Mouse (Mus musculus) spleen, postnatal 10 days (tissue): ENCODE measurements around the gene Gprc5c.

ENCODE experiments used
- DNase-seq, 2 experiments: peaks; one replicate each; pipeline ENCODE4 v3.0.0; 2021 to 2022; ENCODE audit warnings: low spot score in 2 of 2

The Gprc5c gene

GRCm38 (mm10) chr11:114867361-114868235, 16.6 kb downstream of the Gprc5c start:
- DNase-seq = no peak

- DNase-seq = no peak
These were observed 17.3 kb downstream of the Gprc5c start for GRCm38 (mm10) chr11:114868280-114868679.

GRCm38 (mm10) chr11:114869787-114870186, 18.8 kb downstream of the Gprc5c start:
- no peak for DNase-seq

GRCm38 (mm10) chr11:114871540-114871939, 20.6 kb downstream of the Gprc5c start:
- DNase-seq = no peak

GRCm38 (mm10) chr11:114873022-114873817, 22.3 kb downstream of the Gprc5c start:
- DNase-seq = peak in 1 of 2 experiments; percentile 50

GRCm38 (mm10) chr11:114874226-114875145, 23.5 kb downstream of the Gprc5c start:
- DNase-seq = no peak

GRCm38 (mm10) chr11:114875301-114875801, 24.4 kb downstream of the Gprc5c start:
- DNase-seq = peak in 1 of 2 experiments; percentile 30

- peak in 1 of 2 experiments; percentile 33 for DNase-seq
These were observed 25.2 kb downstream of the Gprc5c start for GRCm38 (mm10) chr11:114876176-114876575.

GRCm38 (mm10) chr11:114876621-114877020, 25.7 kb downstream of the Gprc5c start:
- no peak for DNase-seq

GRCm38 (mm10) chr11:114877145-114877544, 26.2 kb downstream of the Gprc5c start:
- DNase-seq = peak in 1 of 2 experiments; percentile 55

GRCm38 (mm10) chr11:114879666-114880065, 28.7 kb downstream of the Gprc5c start:
- peak in 1 of 2 experiments; percentile 44 for DNase-seq

- DNase-seq = peak in 1 of 2 experiments; percentile 20
These were observed 29.2 kb downstream of the Gprc5c start for GRCm38 (mm10) chr11:114880185-114880584.

- peak; percentile 49 to 70 for DNase-seq
These were observed 29.6 kb downstream of the Gprc5c start for GRCm38 (mm10) chr11:114880589-114880988.

- DNase-seq = peak in 1 of 2 experiments; percentile 16
These were observed 32.4 kb downstream of the Gprc5c start for GRCm38 (mm10) chr11:114883251-114883789.

GRCm38 (mm10) chr11:114884380-114885100, 33.6 kb downstream of the Gprc5c start:
- no peak for DNase-seq

GRCm38 (mm10) chr11:114889991-114890518, 39.1 kb downstream of the Gprc5c start, which contains the start of gene Cd300a:
Gene Cd300a (plus strand): TSS chr11:114890041.
- DNase-seq = no peak

- DNase-seq = no peak
These were observed 39.6 kb downstream of the Gprc5c start for GRCm38 (mm10) chr11:114890542-114890941.

- DNase-seq = no peak
These were observed 45.1 kb downstream of the Gprc5c start for GRCm38 (mm10) chr11:114896085-114896484.

GRCm38 (mm10) chr11:114898026-114898425, 47.1 kb downstream of the Gprc5c start:
- no peak for DNase-seq

GRCm38 (mm10) chr11:114903224-114903623, 52.3 kb downstream of the Gprc5c start:
- DNase-seq = no peak
